Mouse (Mus musculus) lung, embryonic 15.5 days (tissue): Measurements from ENCODE around the gene Zfp704. TPM values are rescaled to one million over a fixed set of nuclear protein-coding genes. Genes with fewer than 3 reads are reported as not detected.

Experiments used
- ATAC-seq: fragments of 200-750 bp; cut with Nextera tagmentation; 2 replicates; pipeline ENCODE4 v1.8.0; 2017; ENCODE audit warnings: moderate number of reproducible peaks, borderline replicate concordance; ENCODE audit not compliant: low FRiP score, low TSS enrichment; ENCODE audit errors: extremely low read depth
- H3K27ac ChIP-seq: fragments of 300-500 bp; sonication (generic); 2 replicates; pipeline ENCODE4 v1.5.1; 2015; ENCODE audit warnings: moderate library complexity, mild to moderate bottlenecking, inconsistent platforms
- H3K27me3 ChIP-seq: fragments of 300-500 bp; sonication (generic); 2 replicates; pipeline ENCODE4 v1.6.1; 2015; ENCODE audit warnings: inconsistent platforms
- H3K36me3 ChIP-seq: fragments of 300-500 bp; sonication (generic); 2 replicates; pipeline ENCODE4 v1.6.1; 2015; ENCODE audit warnings: inconsistent platforms
- H3K4me1 ChIP-seq: fragments of 300-500 bp; sonication (generic); 2 replicates; pipeline ENCODE4 v1.6.1; 2015; ENCODE audit warnings: inconsistent platforms
- H3K4me2 ChIP-seq: fragments of 300-500 bp; sonication (generic); 2 replicates; pipeline ENCODE4 v1.6.1; 2015; ENCODE audit warnings: inconsistent platforms, mild to moderate bottlenecking, moderate library complexity
- H3K4me3 ChIP-seq: fragments of 300-500 bp; sonication (generic); 2 replicates; pipeline ENCODE4 v1.5.1; 2015; ENCODE audit warnings: mild to moderate bottlenecking, inconsistent platforms
- H3K9ac ChIP-seq: fragments of 300-500 bp; sonication (generic); 2 replicates; pipeline ENCODE4 v1.6.1; 2015; ENCODE audit warnings: inconsistent platforms
- H3K9me3 ChIP-seq: fragments of 300-500 bp; sonication (generic); 2 replicates; pipeline ENCODE4 v1.6.1; 2016; ENCODE audit warnings: inconsistent platforms
- WGBS: fragments of 180-500 bp; shearing (Covaris S2); methylation state at CpG from one replicate; pipeline ENCODE4 v1.1.7; 2015; 5-methylcytosine and 5-hydroxymethylcytosine counted together
- polyA plus RNA-seq: library from polyadenylated mRNA; unstranded; fragments of >200 nt; fragmentation: Nextera tagmentation; extraction: Ambion mirVana; gene quantifications from 2 replicates; pipeline ENCODE4 v1.2.1, GENCODE M21; 2015

Gene Zfp704
- polyA plus RNA-seq, 1 experiment from 2014 or later, result 9.3 TPM

DNA sequence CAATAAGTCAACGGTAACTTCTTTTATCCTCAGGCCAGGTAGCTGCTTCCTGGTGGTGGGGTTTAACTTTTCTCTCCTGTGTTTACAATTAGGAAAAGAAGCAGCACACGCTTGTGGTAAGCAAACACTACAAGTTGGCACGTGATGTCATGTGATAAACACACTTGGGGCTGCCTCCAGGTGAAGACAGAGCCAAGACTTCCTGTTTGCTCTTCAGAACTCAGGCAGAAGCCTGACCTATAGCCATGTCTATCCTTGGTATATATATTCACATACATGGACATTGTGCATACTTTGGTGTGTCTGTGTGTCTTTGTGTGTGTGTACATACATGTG, 209.0 kb downstream of the Zfp704 start:
- peaks cover 43% of the 10 kb centered on the region for H3K4me1 ChIP-seq
- WGBS, result 12% methylated on average over 3 of the region's 3 CpGs
- no peaks in the 10 kb centered on the region for H3K9me3 ChIP-seq
- H3K4me3 ChIP-seq, result no peak overlapping the region
- peak overlapping the region; percentile 28; the same call in 1 of the 2 replicates for H3K4me2 ChIP-seq
- ATAC-seq, result peak; percentile 19; the same call in 1 of the 2 replicates
- H3K36me3 ChIP-seq, result no peaks in the 10 kb centered on the region
- H3K27ac ChIP-seq, result peak overlapping the region; percentile 68
- no peaks in the 10 kb centered on the region for H3K27me3 ChIP-seq
- H3K9ac ChIP-seq, result no peak overlapping the region

- Histone ChIP-seq H3K27ac (peak overlapping the region; percentile 68), H3K36me3 (no peaks in the 10 kb centered on the region), H3K4me1 (peaks cover 40% of the 10 kb centered on the region), H3K4me2 (peak overlapping the region; percentile 28; the same call in 1 of the 2 replicates), H3K4me3 (no peak overlapping the region), H3K9ac (no peak overlapping the region), H3K27me3 (no peaks in the 10 kb centered on the region), H3K9me3 (no peaks in the 10 kb centered on the region)
- ATAC-seq, result peak; percentile 29; the same call in 1 of the 2 replicates
- 5% methylated on average over 3 of the region's 3 CpGs for WGBS
Measured at GRCm38 (mm10) chr3:9400201-9400885, 209.5 kb downstream of the Zfp704 start.

GRCm38 (mm10) chr3:9398271-9398670, 211.6 kb downstream of the Zfp704 start:
- no peak for ATAC-seq
- no peak overlapping the region for H3K9ac ChIP-seq
- H3K4me2 ChIP-seq, result no peak overlapping the region
- no peaks in the 10 kb centered on the region for H3K27me3 ChIP-seq
- WGBS, result 62% methylated on average over 5 of the region's 5 CpGs
- no peaks in the 10 kb centered on the region; the same call in 1 of the 2 replicates for H3K9me3 ChIP-seq
- H3K36me3 ChIP-seq, result no peaks in the 10 kb centered on the region
- no peak overlapping the region for H3K27ac ChIP-seq
- no peak overlapping the region for H3K4me3 ChIP-seq
- peaks cover 32% of the 10 kb centered on the region for H3K4me1 ChIP-seq
